Mouse (Mus musculus) thymus, postnatal 10 days (tissue): ENCODE measurements around the gene LTO1.

Experiments used
- DNase-seq, 2 experiments: peaks; one replicate each; pipeline ENCODE4 v3.0.0; 2021; ENCODE audit warnings: low spot score in 2 of 2

The LTO1 gene

GRCm38 (mm10) chr7:144908705-144909104 is 6.2 kb upstream of the LTO1 start:
- DNase-seq = no peak

GRCm38 (mm10) chr7:144911121-144911520 is 3.8 kb upstream of the LTO1 start:
- no peak for DNase-seq

DNA sequence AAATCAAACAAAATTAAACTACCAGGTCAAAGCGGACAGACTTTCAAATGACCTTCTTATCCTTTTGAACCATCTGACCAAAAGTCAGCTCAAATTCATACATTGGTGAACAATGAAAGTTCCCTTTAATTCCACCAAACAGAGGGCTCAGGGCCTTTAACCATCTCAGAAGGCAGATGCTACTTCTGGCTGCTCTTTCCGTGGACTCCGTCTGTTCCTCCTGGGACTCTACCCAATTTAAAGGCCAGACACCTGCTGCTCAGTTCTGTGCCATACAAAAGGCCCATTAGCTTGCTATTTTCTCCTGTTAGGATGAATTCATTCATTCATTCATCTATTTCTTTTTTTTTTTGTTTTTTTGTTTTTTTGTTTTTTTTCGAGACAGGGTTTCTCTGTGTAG is 2.0 kb upstream of the LTO1 start:
- DNase-seq = no peak

- no peak for DNase-seq
Observed at GRCm38 (mm10) chr7:144914296-144914947, 478 bp upstream of the LTO1 start.

- no peak for DNase-seq
Observed at GRCm38 (mm10) chr7:144918823-144919222, 3.9 kb downstream of the LTO1 start.

DNA sequence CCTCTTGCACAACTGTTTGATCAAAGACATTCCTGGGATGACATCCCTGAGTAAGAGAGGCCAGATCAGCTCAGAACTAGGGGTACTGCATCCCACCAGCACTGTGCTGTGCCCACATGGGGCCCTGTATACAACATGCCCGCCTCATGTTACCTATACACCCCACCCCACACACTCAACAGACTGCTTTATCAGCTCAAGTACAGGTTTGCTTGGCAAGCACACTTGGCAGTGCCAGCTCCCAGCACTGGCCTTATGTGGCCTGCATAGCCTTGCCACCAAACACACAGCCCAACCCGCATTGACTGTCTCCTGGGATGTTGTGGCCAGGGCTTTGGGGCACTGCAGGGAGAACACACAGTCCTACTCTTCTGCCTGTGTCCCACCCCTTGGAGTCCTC is 12.7 kb downstream of the LTO1 start:
- no peak for DNase-seq

DNA sequence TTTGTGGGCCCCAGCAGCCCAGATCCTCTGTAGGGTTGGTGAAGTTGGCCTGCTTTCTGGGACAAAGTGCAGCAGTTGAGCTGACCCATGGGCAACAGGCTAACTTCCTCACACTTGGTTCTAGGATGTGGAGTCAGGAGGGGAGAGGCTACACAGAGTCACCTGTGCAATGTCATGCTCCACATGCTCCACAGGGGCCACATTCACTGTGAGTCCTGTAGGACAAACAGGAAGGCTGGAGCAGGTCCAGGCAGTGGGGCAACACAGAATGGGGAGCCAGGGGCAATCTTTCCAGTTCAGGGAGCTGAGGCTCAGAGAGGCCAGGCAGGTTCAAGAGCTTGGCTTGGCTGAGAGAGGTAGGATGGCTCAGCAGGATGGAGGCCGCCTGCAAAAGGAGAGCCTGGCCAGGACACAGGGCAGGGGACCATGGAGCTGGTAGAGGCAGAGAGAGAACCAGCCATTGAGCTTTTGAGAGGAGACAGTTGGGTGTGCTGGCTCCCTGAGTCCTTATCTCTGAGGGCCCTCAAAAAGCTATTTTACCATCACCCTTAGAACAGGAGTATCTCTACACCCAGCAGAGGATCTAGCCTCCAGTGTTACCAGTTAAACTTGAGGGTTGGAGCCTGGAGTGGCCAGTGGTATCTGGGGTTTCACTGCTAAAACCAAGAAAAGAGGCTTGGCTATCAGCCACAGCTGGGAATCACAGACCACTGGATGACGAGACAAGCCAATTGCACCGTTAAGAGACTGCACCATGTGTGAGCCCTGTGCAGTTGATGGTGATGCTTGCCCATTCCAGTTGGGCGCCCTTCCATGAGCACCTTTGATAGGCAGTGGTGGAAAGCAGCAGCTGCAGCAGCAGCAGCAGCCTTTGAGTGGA is 13.3 kb downstream of the LTO1 start:
- no peak for DNase-seq

- DNase-seq = no peak
Observed at GRCm38 (mm10) chr7:144928889-144929210, 13.9 kb downstream of the LTO1 start.

DNA sequence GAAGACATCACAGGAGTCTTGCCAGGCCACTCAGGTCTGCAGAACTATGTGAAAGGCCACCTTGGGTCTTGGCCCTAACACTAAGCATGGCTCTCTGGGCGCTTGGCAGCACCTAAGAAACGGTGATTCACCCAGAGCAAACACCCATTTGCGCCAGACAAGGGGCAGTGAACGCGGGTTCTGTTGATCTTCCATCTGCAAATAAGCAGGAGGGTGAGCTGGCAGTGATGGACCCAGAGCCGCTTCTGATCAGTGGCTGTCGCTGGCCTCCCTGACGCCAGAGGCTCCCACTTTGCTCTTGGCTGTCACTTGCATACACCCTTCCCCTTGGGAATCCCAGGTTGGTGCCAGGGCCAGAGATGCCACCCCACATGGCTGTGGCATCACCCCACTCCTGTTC is 14.6 kb downstream of the LTO1 start:
- no peak for DNase-seq

DNA sequence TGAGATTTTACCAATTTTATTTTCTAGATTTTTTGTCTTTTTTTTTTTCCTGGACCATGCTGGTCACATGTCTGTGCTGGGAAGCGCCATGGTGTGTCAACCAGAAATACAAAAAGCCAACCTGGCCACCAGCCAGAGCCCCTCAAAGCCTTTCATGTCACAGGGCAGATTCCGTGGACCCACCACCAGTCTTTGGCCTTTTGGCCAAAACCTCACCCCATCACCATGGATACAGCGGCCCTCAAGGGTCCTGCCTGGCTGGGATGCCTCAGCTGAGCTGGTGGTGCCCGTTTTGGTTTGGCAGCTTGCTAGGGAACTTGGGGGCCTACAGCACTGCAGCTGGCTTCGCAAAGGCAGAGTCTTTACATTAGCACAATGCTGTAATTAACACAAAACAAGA is 15.0 kb downstream of the LTO1 start:
- no peak for DNase-seq

DNA sequence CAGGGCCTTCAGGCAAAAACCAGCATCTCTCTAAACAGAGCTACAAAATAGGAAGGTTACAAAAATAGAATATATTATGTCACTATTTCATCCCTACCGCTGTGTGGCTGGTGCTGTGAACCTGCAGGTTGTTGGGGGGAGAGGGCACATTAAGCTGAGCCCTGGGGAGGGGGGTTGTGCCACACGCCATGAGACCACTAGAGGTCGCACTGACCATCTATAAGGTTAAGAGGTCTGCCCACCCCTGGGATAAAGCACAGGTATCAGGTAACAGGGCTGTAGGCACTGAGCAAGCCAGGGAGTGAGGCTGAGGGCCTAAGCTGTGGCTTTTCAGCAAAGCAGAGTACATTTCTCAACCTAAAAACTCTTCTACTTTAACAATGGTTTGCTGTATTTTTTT is 16.9 kb downstream of the LTO1 start:
- DNase-seq = peak in 1 of 2 experiments; percentile 63

GRCm38 (mm10) chr7:144932389-144932937 is 17.6 kb downstream of the LTO1 start:
- DNase-seq = no peak

GRCm38 (mm10) chr7:144933336-144933735 is 18.4 kb downstream of the LTO1 start:
- DNase-seq = no peak

DNA sequence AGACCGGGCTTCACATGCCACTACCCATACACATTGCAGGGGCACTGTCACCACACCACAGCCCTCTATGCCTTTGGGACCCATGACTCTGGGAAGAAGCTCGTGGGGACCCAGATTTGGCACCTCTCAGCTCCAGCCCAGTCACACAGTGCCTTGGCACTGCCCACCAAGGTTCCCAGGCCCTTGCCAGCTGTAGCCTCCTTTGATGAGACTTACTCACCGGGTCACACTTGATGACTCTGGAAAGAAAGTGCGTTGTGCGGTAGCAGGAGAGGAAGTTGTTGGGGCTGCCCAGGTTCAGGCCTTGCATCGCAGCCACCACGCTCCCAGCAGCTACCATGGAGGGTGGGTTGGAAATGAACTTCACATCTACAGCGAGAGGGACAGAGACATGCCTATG is 18.9 kb downstream of the LTO1 start:
- DNase-seq = no peak

DNA sequence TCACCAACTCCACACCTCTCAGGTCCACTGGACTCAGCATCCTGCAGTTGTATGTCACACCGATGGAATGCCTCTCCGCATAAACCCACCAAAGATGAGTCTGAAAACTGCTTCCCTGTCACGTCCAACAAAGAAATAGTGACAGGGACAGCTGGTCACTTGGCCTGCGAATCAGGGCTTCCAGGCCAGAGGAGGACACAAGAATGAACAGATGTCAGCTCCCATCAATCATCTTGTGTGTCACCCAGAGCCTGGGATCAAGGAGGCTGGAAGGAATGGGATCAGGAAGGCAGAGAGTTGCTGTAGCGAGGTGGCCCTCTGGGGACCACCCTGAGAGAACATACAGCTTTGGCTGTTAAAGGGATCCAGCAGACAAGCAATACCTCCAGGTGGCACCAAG is 20.0 kb downstream of the LTO1 start:
- DNase-seq = no peak

DNA sequence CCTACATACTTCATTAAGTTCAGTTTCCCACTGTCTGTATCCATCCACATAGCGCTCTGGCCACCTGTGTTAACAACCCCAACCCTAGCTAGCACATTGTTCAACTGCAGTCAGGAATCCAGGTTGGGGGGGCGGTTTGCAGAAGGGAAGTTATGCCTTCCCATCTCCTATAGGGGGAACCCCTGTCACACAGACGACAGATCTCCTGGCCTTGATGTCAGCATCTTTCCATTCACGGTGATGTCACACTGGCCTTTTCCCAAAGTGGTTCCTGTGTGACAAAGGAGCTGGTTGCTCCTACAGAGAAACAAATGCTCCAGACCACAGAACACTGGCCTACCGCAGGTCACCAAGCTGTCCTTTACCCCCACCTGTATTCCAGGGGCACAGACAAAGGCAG is 20.7 kb downstream of the LTO1 start:
- DNase-seq = no peak

DNA sequence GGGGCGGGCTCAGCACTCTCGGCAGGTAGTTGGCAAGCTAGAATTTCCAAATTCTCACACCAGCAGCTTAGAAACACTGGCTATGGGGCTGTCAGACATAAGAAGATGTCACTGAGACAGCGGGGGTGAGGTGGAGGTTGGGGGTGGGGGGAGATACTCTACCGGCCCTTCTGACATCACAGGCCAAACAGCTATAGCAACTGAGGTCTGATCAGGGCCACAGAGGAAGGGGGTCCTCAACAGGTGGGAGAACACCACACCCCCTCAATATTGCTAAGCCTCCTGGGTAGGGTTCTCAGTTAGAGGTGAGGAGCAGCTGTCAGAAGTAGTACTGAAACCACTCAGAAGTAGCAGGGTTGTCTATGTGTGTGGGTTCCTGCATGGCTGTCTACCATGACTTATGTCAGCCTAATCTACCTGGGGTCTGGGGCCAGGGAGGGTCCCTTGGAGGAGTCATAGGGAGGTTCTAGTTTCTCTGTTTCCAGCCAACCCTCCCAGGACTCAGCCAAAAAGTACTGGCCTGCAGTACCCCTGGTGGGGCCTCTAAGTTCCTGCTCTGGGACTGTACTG is 21.5 kb downstream of the LTO1 start:
- DNase-seq = no peak

DNA sequence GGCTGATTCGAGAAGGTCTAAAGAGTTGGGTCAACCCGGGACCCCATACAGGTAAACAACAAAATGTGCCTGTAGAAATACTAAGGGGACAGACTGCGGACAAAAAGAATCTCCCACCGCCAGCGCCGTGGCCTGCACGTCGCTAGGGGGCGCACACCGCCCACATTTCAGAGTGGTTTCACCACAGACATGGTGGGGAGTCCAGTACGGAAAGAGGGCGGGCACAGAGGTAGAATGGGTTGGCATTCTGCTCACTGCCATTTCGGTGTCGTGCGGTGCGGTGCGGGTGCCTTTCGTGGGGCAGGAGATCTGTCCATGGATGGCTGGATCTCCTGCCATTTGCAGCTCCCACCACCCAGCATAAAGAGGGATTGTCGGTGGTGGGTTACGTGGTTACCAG is 22.6 kb downstream of the LTO1 start:
- DNase-seq = peak; percentile 70 to 88

- DNase-seq = no peak
Observed at GRCm38 (mm10) chr7:144937899-144938517, 23.1 kb downstream of the LTO1 start.

DNA sequence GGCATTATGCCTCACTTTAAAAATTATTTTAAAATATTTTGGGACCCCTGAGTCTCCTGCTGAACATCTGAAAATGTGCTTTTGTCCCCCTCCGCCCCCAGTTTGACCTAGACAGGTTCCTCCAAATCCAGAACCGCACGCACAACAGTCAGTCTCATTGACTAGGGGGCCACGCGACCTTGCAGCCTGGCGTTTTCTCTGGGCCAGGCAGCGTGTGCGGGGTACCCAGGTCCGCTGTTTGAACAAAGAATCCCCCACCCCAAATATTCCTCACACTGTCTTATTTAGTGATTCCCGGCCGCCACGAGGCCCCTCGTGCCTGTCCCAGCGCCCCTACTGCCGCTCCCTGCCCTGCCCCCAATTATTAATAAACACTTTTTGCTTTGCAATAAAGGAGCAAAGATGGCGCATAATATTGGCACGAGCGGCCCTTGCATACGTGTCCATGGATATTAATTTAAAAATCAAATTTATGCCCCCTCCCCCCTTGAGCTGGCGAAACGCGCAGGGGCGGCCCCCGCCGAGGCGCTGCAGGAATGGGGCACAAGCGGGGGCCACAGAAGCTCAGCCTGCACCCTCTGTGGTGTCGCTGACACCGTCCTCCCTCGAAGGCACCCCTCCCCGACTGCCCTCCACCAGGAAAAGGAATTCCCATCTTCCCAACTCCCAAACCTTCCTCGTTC is 23.9 kb downstream of the LTO1 start:
- no peak for DNase-seq

- peak in 1 of 2 experiments; percentile 33 for DNase-seq
Observed at GRCm38 (mm10) chr7:144939344-144940002, 24.6 kb downstream of the LTO1 start, which contains the start of gene Ccnd1. TSS of gene Ccnd1 (minus strand) at chr7:144939925.
